Mouse (Mus musculus): ENCODE results near the gene Isca2.

- no peak for TF ChIP-seq GATA1 (IDR thresholded peaks at IDR 0.05; ENCODE audit: borderline replicate concordance, low read length)
- no peak for TF ChIP-seq FLI1 (IDR thresholded peaks at IDR 0.05; ENCODE audit: low read length)
Measured at GRCm38 (mm10) chr12:84767510-84767909, 5.5 kb upstream of the Isca2 start.
